Mouse (Mus musculus): ENCODE measurements at regions not wholly inside any gene's neighbourhood (a gene's known extent, or its start where the extent isn't known, plus 50 kb on each side); places are given as distances from the start of the nearest gene placed in this dataset.

- H3K4me3 ChIP-seq = no peak overlapping the region
- TF ChIP-seq MYOG (IDR thresholded peaks at IDR 0.05; ENCODE audit: control insufficient read depth in 1 of 3, insufficient read depth in 1 of 3, insufficient read length in 2 of 3, low read depth in 2 of 3) = no peak
- no peak for TF ChIP-seq MYOD1 (IDR thresholded peaks at IDR 0.05; ENCODE audit: control insufficient read depth in 1 of 3, insufficient read length in 2 of 3, low read depth in 2 of 3)
- no peak for TF ChIP-seq USF1 (IDR thresholded peaks at IDR 0.05; ENCODE audit: low read depth)
- TF ChIP-seq TCF3 (IDR thresholded peaks at IDR 0.05; ENCODE audit: insufficient read length, low read depth) = no peak
- TF ChIP-seq CEBPB (IDR thresholded peaks at IDR 0.05; ENCODE audit: insufficient read depth, poor library complexity, severe bottlenecking) = no peak
- no peak for TF ChIP-seq POLR2A (IDR thresholded peaks at IDR 0.05; ENCODE audit: insufficient read length, low read depth)
- no peak for TF ChIP-seq TCF12 (IDR thresholded peaks at IDR 0.05; ENCODE audit: insufficient read depth, poor library complexity, severe bottlenecking)
- no peak for TF ChIP-seq POLR2AphosphoS2 (IDR thresholded peaks at IDR 0.05; ENCODE audit: insufficient read length, low read depth)
- TF ChIP-seq REST (IDR thresholded peaks at IDR 0.05; ENCODE audit: insufficient read depth, insufficient read length) = no peak
Measured at GRCm38 (mm10) chr8:41593666-41594042, 176.8 kb upstream of the Frg1 start.

GRCm38 (mm10) chr8:41592741-41593665, 176.1 kb upstream of the Frg1 start:
- Histone ChIP-seq H3K79me2 (ENCODE audit: control insufficient read depth, insufficient read depth) (no peaks in the 10 kb centered on the region), H3K27me3 (ENCODE audit: control insufficient read depth, insufficient read depth, insufficient read length) (no peaks in the 10 kb centered on the region), H3K4me2 (ENCODE audit: low read depth) (no peak overlapping the region), H3ac (ENCODE audit: control insufficient read depth, insufficient read length) (no peak overlapping the region), H3K4me3 (no peak overlapping the region), H3K36me3 (ENCODE audit: control insufficient read depth, insufficient read depth) (no peaks in the 10 kb centered on the region)
- TF ChIP-seq TCF12 (IDR thresholded peaks at IDR 0.05; ENCODE audit: insufficient read depth, poor library complexity, severe bottlenecking) = no peak
- TF ChIP-seq POLR2A (IDR thresholded peaks at IDR 0.05; ENCODE audit: insufficient read length, low read depth) = no peak
- TF ChIP-seq MAX (IDR thresholded peaks at IDR 0.05; ENCODE audit: low read depth) = no peak
- TF ChIP-seq POLR2AphosphoS2 (IDR thresholded peaks at IDR 0.05; ENCODE audit: insufficient read length, low read depth) = no peak
- TF ChIP-seq SRF (IDR thresholded peaks at IDR 0.05; ENCODE audit: control insufficient read depth, insufficient read length, low read depth) = no peak

More at GRCm38 (mm10) chr8:41593666-41594042, 176.8 kb upstream of the Frg1 start:
- Histone ChIP-seq H3ac (ENCODE audit: control insufficient read depth, insufficient read length) (no peak overlapping the region), H3K36me3 (ENCODE audit: control insufficient read depth, insufficient read depth) (no peaks in the 10 kb centered on the region), H3K27me3 (ENCODE audit: control insufficient read depth, insufficient read depth, insufficient read length) (no peaks in the 10 kb centered on the region), H3K79me2 (ENCODE audit: control insufficient read depth, insufficient read depth) (no peaks in the 10 kb centered on the region), H3K4me2 (ENCODE audit: low read depth) (no peak overlapping the region)

GRCm38 (mm10) chr8:41592174-41592573, 175.3 kb upstream of the Frg1 start:
- H3ac ChIP-seq (ENCODE audit: control insufficient read depth, insufficient read length) = no peak overlapping the region

GRCm38 (mm10) chr8:41588157-41588556, 171.3 kb upstream of the Frg1 start:
- TF ChIP-seq MYOG (IDR thresholded peaks at IDR 0.05; ENCODE audit: control insufficient read depth in 1 of 3, insufficient read depth in 1 of 3, insufficient read length in 2 of 3, low read depth in 2 of 3) (no peak), E2F4 (IDR thresholded peaks at IDR 0.05; ENCODE audit: insufficient read depth) (no peak), REST (IDR thresholded peaks at IDR 0.05; ENCODE audit: insufficient read depth, insufficient read length) (no peak), SRF (IDR thresholded peaks at IDR 0.05; ENCODE audit: control insufficient read depth, insufficient read length, low read depth) (no peak), CEBPB (IDR thresholded peaks at IDR 0.05; ENCODE audit: insufficient read depth, poor library complexity, severe bottlenecking) (no peak), MYOD1 (IDR thresholded peaks at IDR 0.05; ENCODE audit: control insufficient read depth in 1 of 3, insufficient read length in 2 of 3, low read depth in 2 of 3) (no peak), POLR2AphosphoS2 (IDR thresholded peaks at IDR 0.05; ENCODE audit: insufficient read length, low read depth) (no peak), TCF3 (IDR thresholded peaks at IDR 0.05; ENCODE audit: insufficient read length, low read depth) (no peak), MAX (IDR thresholded peaks at IDR 0.05; ENCODE audit: low read depth) (no peak), TCF12 (IDR thresholded peaks at IDR 0.05; ENCODE audit: insufficient read depth, poor library complexity, severe bottlenecking) (no peak), USF1 (IDR thresholded peaks at IDR 0.05; ENCODE audit: low read depth) (no peak), POLR2A (IDR thresholded peaks at IDR 0.05; ENCODE audit: insufficient read length, low read depth) (no peak)
- H3K27me3 ChIP-seq (ENCODE audit: control insufficient read depth, insufficient read depth, insufficient read length) = no peaks in the 10 kb centered on the region
- H3K4me2 ChIP-seq (ENCODE audit: low read depth) = no peak overlapping the region
- H3K4me3 ChIP-seq = no peak overlapping the region
- no peak overlapping the region for H3ac ChIP-seq (ENCODE audit: control insufficient read depth, insufficient read length)
- H3K79me2 ChIP-seq (ENCODE audit: control insufficient read depth, insufficient read depth) = no peaks in the 10 kb centered on the region
- H3K36me3 ChIP-seq (ENCODE audit: control insufficient read depth, insufficient read depth) = no peaks in the 10 kb centered on the region

More at GRCm38 (mm10) chr8:41592174-41592573, 175.3 kb upstream of the Frg1 start:
- Histone ChIP-seq H3K4me3 (no peak overlapping the region), H3K27me3 (ENCODE audit: control insufficient read depth, insufficient read depth, insufficient read length) (no peaks in the 10 kb centered on the region), H3K79me2 (ENCODE audit: control insufficient read depth, insufficient read depth) (no peaks in the 10 kb centered on the region), H3K4me2 (ENCODE audit: low read depth) (no peak overlapping the region), H3K36me3 (ENCODE audit: control insufficient read depth, insufficient read depth) (no peaks in the 10 kb centered on the region)
- no peak for TF ChIP-seq POLR2AphosphoS2 (IDR thresholded peaks at IDR 0.05; ENCODE audit: insufficient read length, low read depth)
- TF ChIP-seq E2F4 (IDR thresholded peaks at IDR 0.05; ENCODE audit: insufficient read depth) = no peak
- TF ChIP-seq SRF (IDR thresholded peaks at IDR 0.05; ENCODE audit: control insufficient read depth, insufficient read length, low read depth) = no peak
- no peak for TF ChIP-seq MYOD1 (IDR thresholded peaks at IDR 0.05; ENCODE audit: control insufficient read depth in 1 of 3, insufficient read length in 2 of 3, low read depth in 2 of 3)
- no peak for TF ChIP-seq REST (IDR thresholded peaks at IDR 0.05; ENCODE audit: insufficient read depth, insufficient read length)
- TF ChIP-seq MAX (IDR thresholded peaks at IDR 0.05; ENCODE audit: low read depth) = no peak
- TF ChIP-seq TCF12 (IDR thresholded peaks at IDR 0.05; ENCODE audit: insufficient read depth, poor library complexity, severe bottlenecking) = no peak
- TF ChIP-seq CEBPB (IDR thresholded peaks at IDR 0.05; ENCODE audit: insufficient read depth, poor library complexity, severe bottlenecking) = no peak
- TF ChIP-seq TCF3 (IDR thresholded peaks at IDR 0.05; ENCODE audit: insufficient read length, low read depth) = no peak
- no peak for TF ChIP-seq POLR2A (IDR thresholded peaks at IDR 0.05; ENCODE audit: insufficient read length, low read depth)
- TF ChIP-seq USF1 (IDR thresholded peaks at IDR 0.05; ENCODE audit: low read depth) = no peak
- TF ChIP-seq MYOG (IDR thresholded peaks at IDR 0.05; ENCODE audit: control insufficient read depth in 1 of 3, insufficient read depth in 1 of 3, insufficient read length in 2 of 3, low read depth in 2 of 3) = no peak

All from myocyte (in vitro differentiated cells).